Mouse (Mus musculus): ENCODE results near the gene Cdk12. TPM values are rescaled to one million over a fixed set of nuclear protein-coding genes. Genes with fewer than 3 reads are reported as not detected.

Cdk12 gene
- 103 TPM for total RNA-seq (2023)

GRCm38 (mm10) chr11:98202641-98203350 is at the start of gene Cdk12:
Gene Cdk12 (plus strand): TSS chr11:98203059.

GRCm38 (mm10) chr11:98192901-98193805 is 9.7 kb upstream of the Cdk12 start, which contains the start of gene Med1:
Gene Med1 (minus strand): TSS chr11:98193293.

Other genes with a start within 250 kb of the Cdk12 start
- gene Plxdc1, start 216.6 kb upstream of the Cdk12 start, total RNA-seq (2023), result 1.1 TPM
- 59.7 TPM for gene Arl5c, start 206.9 kb upstream of the Cdk12 start, total RNA-seq (2023)
- gene Cacnb1, start 180.0 kb upstream of the Cdk12 start, total RNA-seq (2023), result 22.1 TPM
- 2,794 TPM for gene Rpl19, start 176.3 kb upstream of the Cdk12 start, total RNA-seq (2023)
- gene Stac2, start 149.6 kb upstream of the Cdk12 start, total RNA-seq (2023), result 2.3 TPM
- 45.3 TPM for gene Fbxl20, start 52.7 kb upstream of the Cdk12 start, total RNA-seq (2023)
- 70.4 TPM for gene Med1, start 9.8 kb upstream of the Cdk12 start, total RNA-seq (2023)
- gene Neurod2, start 126.6 kb downstream of the Cdk12 start, total RNA-seq (2023), result not detected
- gene Ppp1r1b, start 145.3 kb downstream of the Cdk12 start, total RNA-seq (2023), result not detected
- 32.2 TPM for gene Stard3, start 155.3 kb downstream of the Cdk12 start, total RNA-seq (2023)
- gene Tcap, start 180.8 kb downstream of the Cdk12 start, total RNA-seq (2023), result not detected
- not detected for gene Pnmt, start 183.4 kb downstream of the Cdk12 start, total RNA-seq (2023)
- 9.3 TPM for gene Pgap3, start 197.4 kb downstream of the Cdk12 start, total RNA-seq (2023)
- 0.15 TPM for gene Erbb2, start 209.4 kb downstream of the Cdk12 start, total RNA-seq (2023)
- gene Mien1, start 235.9 kb downstream of the Cdk12 start, total RNA-seq (2023), result 44.5 TPM
- gene Grb7, start 243.3 kb downstream of the Cdk12 start, total RNA-seq (2023), result 2.7 TPM